Mouse (Mus musculus): Measurements from ENCODE around the gene Calcoco1.

- no peak for TF ChIP-seq CTCF (IDR thresholded peaks at IDR 0.05; ENCODE audit: borderline replicate concordance, insufficient read depth, low read depth, low read length)
- no peak for TF ChIP-seq POLR2A (IDR thresholded peaks at IDR 0.05; ENCODE audit: borderline replicate concordance, insufficient read depth, low read length)
These were observed 12.0 kb upstream of the Calcoco1 start for GRCm38 (mm10) chr15:102733759-102734531.

Measured in cerebellum, adult 2 months (tissue).